Mouse (Mus musculus) limb, embryonic 13.5 days (tissue): ENCODE measurements around the gene Lta. TPM values are rescaled to one million over a fixed set of nuclear protein-coding genes. Genes with fewer than 3 reads are reported as not detected.
A peak's percentile ranks its signal among the peaks of the same experiment; 100 is the strongest.

ENCODE experiments used
- ATAC-seq: fragments of 200-750 bp; cut with Nextera tagmentation; 2 replicates; pipeline ENCODE4 v1.8.0; 2017; ENCODE audit warnings: low read depth, moderate number of reproducible peaks, moderate TSS enrichment; ENCODE audit not compliant: low FRiP score
- H3K27ac ChIP-seq: fragments of 300-500 bp; sonication (generic); 2 replicates; pipeline ENCODE4 v1.5.1; 2015; ENCODE audit warnings: inconsistent platforms, mild to moderate bottlenecking, moderate library complexity
- H3K27me3 ChIP-seq: fragments of 300-500 bp; sonication (generic); 2 replicates; pipeline ENCODE4 v1.6.1; 2015; ENCODE audit warnings: mild to moderate bottlenecking, inconsistent platforms
- H3K36me3 ChIP-seq: fragments of 300-500 bp; sonication (generic); 2 replicates; pipeline ENCODE4 v1.6.1; 2015; ENCODE audit warnings: inconsistent platforms, mild to moderate bottlenecking, moderate library complexity
- H3K4me1 ChIP-seq: fragments of 300-500 bp; sonication (generic); 2 replicates; pipeline ENCODE4 v1.6.1; 2015; ENCODE audit warnings: inconsistent platforms
- H3K4me2 ChIP-seq: fragments of 300-500 bp; sonication (generic); replicated peaks from 2 replicates; pipeline ENCODE4 v1.6.1; 2015; ENCODE audit warnings: inconsistent platforms, mild to moderate bottlenecking, moderate library complexity
- H3K4me3 ChIP-seq: fragments of 300-500 bp; sonication (generic); 2 replicates; pipeline ENCODE4 v1.5.1; 2015; ENCODE audit warnings: moderate library complexity, mild to moderate bottlenecking, inconsistent platforms
- H3K9ac ChIP-seq: fragments of 300-500 bp; sonication (generic); 2 replicates; pipeline ENCODE4 v1.6.1; 2015; ENCODE audit warnings: mild to moderate bottlenecking, inconsistent platforms
- H3K9me3 ChIP-seq: fragments of 300-500 bp; sonication (generic); 2 replicates; pipeline ENCODE4 v1.6.1; 2016; ENCODE audit warnings: inconsistent platforms
- WGBS: fragments of 180-500 bp; shearing (Covaris S2); methylation state at CpG from one replicate; pipeline ENCODE4 v1.1.7; 2015; 5-methylcytosine and 5-hydroxymethylcytosine counted together
- polyA plus RNA-seq: library from polyadenylated mRNA; unstranded; fragments of >200 nt; fragmentation: Nextera tagmentation; extraction: Ambion mirVana; gene quantifications from 2 replicates; pipeline ENCODE4 v1.2.1, GENCODE M21; 2015

Gene Lta
- polyA plus RNA-seq, 1 experiment from 2014 or later, result not detected

DNA sequence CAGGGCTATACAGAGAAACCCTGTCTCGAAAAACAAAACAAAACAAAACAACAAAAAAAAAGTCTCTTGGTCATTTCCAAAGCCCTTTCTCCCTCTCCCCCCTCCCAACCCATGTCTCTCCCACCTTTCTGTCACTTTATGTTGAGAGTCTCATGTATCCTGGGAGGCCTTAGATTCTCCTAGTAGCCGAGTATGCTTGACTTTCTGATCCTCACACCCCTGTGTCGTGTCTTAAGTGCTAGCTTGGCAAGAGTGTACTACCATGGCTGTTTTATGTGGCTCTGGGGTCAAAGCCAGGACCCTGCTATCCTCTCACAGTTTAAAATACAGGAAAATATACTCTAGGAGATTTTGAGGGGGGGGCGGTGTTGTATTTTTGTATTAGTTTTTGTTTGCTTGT, 17.8 kb downstream of the Lta start:
- H3K9ac ChIP-seq, result no peak overlapping the region
- H3K27me3 ChIP-seq, result no peaks in the 10 kb centered on the region
- peaks cover 10% of the 10 kb centered on the region for H3K4me1 ChIP-seq
- no peak overlapping the region for H3K4me3 ChIP-seq
- H3K27ac ChIP-seq, result no peak overlapping the region; the same call in 1 of the 2 replicates
- 66% methylated on average over 4 of the region's 4 CpGs for WGBS
- H3K4me2 ChIP-seq, result no peak overlapping the region
- no peak for ATAC-seq
- no peaks in the 10 kb centered on the region for H3K36me3 ChIP-seq
- no peaks in the 10 kb centered on the region for H3K9me3 ChIP-seq

DNA sequence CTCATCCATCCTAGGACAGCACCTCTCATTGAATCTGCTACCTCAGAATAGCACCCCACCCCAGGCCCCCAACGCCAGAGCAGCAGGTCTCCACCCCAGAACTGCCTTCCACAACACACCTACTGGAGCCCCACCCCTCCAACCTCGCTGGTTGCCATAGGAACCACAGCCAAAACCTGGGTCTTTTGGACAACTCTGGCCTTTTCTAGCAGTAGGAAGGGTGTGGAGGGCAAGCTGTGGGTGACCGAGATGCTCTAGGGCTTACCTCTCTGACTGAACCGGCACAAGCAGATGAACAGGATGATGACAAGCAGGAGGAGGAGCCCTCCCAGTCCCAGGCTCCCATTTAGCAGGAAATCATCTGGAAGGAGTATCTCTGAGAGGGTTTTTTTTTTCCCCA, 18.5 kb downstream of the Lta start:
- Histone ChIP-seq H3K4me3 (peak overlapping the region; percentile 46), H3K36me3 (no peaks in the 10 kb centered on the region), H3K27ac (peak overlapping the region; percentile 86), H3K4me1 (peaks cover 10% of the 10 kb centered on the region), H3K4me2 (peak overlapping the region; percentile 64), H3K9ac (0 out of 2 replicates have a peak overlapping the region, but pooled peaks have one; percentile 51), H3K9me3 (no peaks in the 10 kb centered on the region), H3K27me3 (no peaks in the 10 kb centered on the region)
- WGBS, result 3% methylated on average over 4 of the region's 4 CpGs
- ATAC-seq, result peak; percentile 76

DNA sequence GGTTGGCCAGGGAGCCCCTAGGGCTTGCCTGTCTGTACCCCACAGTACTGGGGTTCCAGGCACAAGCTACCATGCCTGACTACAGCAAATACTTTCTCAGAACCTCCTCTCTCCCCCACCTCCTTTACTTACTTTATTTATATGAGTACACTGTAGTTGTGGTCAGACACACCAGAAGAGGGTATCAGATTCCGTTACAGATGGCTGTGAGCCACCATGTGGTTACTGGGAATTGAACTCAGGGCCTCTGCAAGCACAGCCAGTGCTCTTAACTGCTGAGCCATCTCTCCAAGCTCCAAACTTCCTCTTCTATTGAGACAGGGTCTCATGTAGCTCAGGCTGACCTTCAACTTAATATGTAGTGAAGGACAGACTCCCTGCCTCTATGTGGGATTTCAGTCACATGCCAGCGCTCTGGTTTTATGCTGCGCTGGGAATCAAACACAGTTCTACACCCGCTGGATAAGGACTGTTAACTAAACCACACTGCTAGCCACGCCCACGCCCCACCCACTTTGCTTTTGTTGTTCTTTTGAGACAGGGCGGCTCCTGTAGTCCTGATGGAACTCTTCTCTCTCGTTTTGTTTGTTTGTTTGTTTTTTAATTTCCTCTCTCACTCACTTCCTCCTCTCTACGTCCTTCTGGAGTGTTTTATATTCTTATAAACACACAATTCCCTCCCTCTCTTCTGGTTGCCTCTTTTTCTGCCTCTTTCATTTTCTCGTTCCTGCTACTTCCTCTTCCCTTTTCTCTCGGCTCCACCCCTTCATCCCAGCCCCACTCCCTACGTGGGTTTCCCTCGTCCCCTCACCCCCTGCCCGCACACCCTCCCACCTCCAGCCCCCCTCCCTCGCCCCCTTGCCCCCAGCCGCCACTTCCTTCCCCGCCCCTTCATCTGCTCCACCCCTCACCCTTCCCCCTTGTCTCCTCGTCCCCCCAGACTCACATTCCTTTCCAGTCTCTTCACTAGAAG, 19.2 kb downstream of the Lta start:
- peak overlapping the region; percentile 64 for H3K4me2 ChIP-seq
- peak overlapping the region; percentile 86 for H3K27ac ChIP-seq
- H3K36me3 ChIP-seq, result no peaks in the 10 kb centered on the region
- no peaks in the 10 kb centered on the region for H3K27me3 ChIP-seq
- peaks cover 10% of the 10 kb centered on the region for H3K4me1 ChIP-seq
- peak overlapping the region; percentile 51 for H3K9ac ChIP-seq
- 3% methylated on average over 18 of the region's 18 CpGs for WGBS
- no peaks in the 10 kb centered on the region for H3K9me3 ChIP-seq
- ATAC-seq, result peak; percentile 79
- peak overlapping the region; percentile 46 for H3K4me3 ChIP-seq

DNA sequence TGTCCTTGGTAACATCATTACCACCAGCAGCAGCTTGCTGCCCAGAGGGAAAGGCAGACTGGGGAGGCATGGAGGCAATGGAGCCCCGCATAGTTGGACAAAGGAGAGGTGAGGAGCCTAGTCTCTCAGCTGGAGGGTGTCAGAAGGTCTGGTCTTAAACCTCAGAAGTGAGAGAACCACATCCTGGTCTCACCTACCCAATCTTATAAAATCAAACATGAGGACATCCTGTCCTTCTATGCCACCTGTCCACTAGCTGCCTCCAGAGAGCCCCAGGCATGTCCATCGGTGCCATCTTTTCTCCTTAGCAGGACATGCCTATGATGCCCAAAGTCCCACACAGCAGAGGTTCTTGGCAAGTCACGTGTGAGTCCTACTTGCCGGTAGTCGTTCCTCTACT, 25.1 kb downstream of the Lta start:
- H3K27me3 ChIP-seq, result no peaks in the 10 kb centered on the region
- no peaks in the 10 kb centered on the region for H3K4me1 ChIP-seq
- 0 out of 2 replicates have a peak overlapping the region, but pooled peaks have one; percentile 13 for H3K9ac ChIP-seq
- H3K4me3 ChIP-seq, result no peak overlapping the region
- no peaks in the 10 kb centered on the region for H3K36me3 ChIP-seq
- H3K4me2 ChIP-seq, result no peak overlapping the region
- no peak for ATAC-seq
- H3K9me3 ChIP-seq, result no peaks in the 10 kb centered on the region
- no peak overlapping the region for H3K27ac ChIP-seq
- WGBS, result 84% methylated on average over 5 of the region's 5 CpGs

DNA sequence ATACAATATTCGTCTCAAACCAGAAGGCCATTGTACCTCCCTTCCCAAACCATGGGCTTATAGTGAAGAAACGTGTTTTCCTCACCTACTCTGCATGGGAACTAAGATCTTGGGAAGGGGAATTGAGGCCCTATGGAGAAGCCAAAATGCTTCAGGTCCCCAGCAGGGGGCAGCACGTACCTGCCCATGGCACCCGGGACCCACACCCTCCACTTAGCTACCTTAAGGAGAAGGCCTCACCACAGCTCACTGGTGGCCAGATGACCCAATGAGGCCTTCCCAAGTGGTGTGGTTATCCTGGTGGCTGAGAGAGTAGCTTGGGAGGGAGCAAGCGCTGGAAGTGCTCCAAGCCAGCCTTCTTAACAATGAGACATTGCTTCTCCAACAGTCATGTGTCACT, 26.6 kb downstream of the Lta start:
- H3K9me3 ChIP-seq, result no peaks in the 10 kb centered on the region
- 16% methylated on average over 5 of the region's 5 CpGs for whole genome bisulfite sequencing
- H3K27ac ChIP-seq, result no peak overlapping the region
- H3K9ac ChIP-seq, result no peak overlapping the region
- no peaks in the 10 kb centered on the region for H3K36me3 ChIP-seq
- H3K4me3 ChIP-seq, result no peak overlapping the region
- peaks cover 11% of the 10 kb centered on the region for H3K4me1 ChIP-seq
- peak; percentile 77 for ATAC-seq
- H3K27me3 ChIP-seq, result no peaks in the 10 kb centered on the region
- no peak overlapping the region for H3K4me2 ChIP-seq

DNA sequence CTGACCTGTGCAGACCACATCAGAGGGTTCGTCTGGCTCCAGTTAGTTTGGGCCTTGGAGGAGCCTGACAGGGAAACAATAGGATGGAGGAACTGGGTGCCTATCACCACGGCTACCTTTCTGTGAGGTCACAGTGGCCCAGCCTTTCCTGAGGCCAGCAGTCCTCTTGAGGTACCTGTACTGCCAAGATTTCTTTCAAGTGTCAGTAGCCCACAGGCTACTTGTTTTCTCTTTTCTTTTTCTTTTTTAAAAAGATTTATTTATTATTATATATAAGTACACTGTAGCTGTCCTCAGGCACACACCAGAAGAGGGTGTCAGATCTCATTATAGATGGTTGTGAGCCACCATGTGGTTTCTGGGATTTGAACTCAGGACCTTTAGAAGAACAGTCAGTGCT, 29.2 kb downstream of the Lta start, which contains the start of gene Aif1:
Aif1 (minus strand) TSS at position 101 of the 400 bp plus-strand sequence.
- WGBS, result 53% methylated on average over 2 of the region's 2 CpGs
- ATAC-seq, result no peak
- no peak within 1 kb of the TSS for H3K27ac ChIP-seq
- H3K36me3 ChIP-seq, result no peaks in the 10 kb centered on the region
- H3K27me3 ChIP-seq, result no peaks in the 10 kb centered on the region
- H3K4me1 ChIP-seq, result peaks cover 13% of the 10 kb centered on the region
- no peak within 1 kb of the TSS; the same call in 1 of the 2 replicates for H3K9ac ChIP-seq
- no peak within 1 kb of the TSS for H3K4me2 ChIP-seq
- no peaks in the 10 kb centered on the region for H3K9me3 ChIP-seq
- no peak within 1 kb of the TSS for H3K4me3 ChIP-seq

DNA sequence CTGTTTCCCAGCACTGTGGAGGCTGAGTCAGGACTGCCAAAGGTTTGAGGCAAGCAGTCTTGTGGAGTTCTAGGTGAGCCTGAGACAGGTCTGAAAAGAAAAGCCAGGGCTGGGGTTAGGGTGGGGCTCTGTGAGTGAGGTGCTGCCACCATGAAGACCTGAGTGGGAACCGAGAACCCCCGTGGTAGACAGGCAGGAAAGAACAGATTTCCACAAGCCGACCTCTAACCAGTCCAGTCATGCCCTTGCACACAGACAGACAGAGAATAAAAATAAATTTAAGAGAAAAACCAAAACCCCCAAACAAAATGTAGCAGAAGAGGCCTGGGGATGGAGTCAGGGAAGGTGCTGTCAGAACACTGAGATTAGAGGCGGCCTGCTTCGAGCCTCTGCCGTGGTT, 29.8 kb downstream of the Lta start:
- WGBS, result 82% methylated on average over 6 of the region's 6 CpGs

DNA sequence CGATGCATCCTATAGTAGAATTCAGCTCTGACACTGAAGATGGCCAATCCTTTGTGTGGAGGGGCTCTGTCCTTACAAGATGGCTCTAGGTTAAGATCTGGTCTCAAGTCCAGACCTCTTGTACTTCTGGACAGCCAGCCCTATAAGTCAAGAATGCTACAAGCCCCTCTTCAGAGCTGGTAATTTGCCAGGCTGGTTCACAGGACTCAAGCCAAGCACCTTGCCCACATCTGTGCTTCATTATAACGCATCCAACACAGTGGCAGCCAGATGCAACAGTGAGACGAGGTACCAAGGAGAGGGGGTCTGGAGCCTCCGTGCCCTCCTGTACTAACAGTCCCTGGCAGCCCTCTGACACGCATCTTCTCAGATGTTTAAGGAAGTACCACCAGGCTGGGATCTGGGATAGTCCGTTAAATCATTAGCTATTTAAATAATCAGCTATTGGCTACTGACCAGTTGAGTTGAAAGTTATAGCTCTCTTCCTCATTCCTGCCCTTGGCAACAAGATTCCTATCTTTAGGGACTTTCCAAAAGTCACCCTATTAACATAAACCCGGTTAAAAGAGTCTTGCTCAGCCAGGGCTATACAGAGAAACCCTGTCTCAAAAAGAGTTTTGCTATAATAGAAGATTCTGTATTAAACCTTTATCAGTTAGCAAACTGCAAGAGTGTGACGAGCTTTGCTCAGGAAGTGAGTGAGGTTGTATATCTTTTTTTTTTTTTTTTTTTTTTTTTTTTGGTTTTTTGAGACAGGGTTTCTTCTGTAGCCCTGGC, 30.8 kb downstream of the Lta start:
- Histone ChIP-seq H3K27me3 (no peaks in the 10 kb centered on the region), H3K27ac (no peak overlapping the region), H3K9ac (peak overlapping the region; percentile 43; the same call in 1 of the 2 replicates), H3K36me3 (no peaks in the 10 kb centered on the region), H3K4me3 (no peak overlapping the region), H3K4me2 (no peak overlapping the region), H3K4me1 (peaks cover 13% of the 10 kb centered on the region), H3K9me3 (no peaks in the 10 kb centered on the region)
- ATAC-seq, result no peak
- 41% methylated on average over 8 of the region's 8 CpGs for WGBS

More for the DNA sequence above, 29.8 kb downstream of the Lta start:
- H3K27ac ChIP-seq, result no peak overlapping the region
- no peak overlapping the region; the same call in 1 of the 2 replicates for H3K9ac ChIP-seq
- ATAC-seq, result no peak
- no peaks in the 10 kb centered on the region for H3K27me3 ChIP-seq
- H3K9me3 ChIP-seq, result no peaks in the 10 kb centered on the region
- no peak overlapping the region for H3K4me2 ChIP-seq
- H3K36me3 ChIP-seq, result no peaks in the 10 kb centered on the region
- H3K4me3 ChIP-seq, result no peak overlapping the region
- peaks cover 13% of the 10 kb centered on the region for H3K4me1 ChIP-seq

DNA sequence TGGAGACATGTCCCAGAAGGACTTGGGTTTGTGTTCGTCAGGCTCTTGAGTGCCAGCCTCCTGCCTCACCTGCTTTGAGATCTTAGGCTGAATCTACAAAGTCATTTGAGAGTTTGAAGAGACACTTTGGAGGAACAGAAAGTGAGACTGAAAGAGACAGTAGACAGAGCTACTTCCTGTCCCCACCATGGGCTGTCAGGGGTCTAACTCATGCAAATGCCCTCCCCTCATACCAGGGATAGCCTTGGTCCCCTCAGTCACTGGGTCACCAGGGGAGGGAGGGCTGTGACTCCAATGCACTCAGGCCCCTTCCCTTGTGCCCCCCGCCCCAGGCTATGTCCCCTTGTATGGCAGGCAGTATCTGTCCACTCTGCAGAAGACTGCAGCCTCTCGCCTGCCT, 31.8 kb downstream of the Lta start:
- Histone ChIP-seq H3K9ac (no peak overlapping the region), H3K4me3 (no peak overlapping the region), H3K4me2 (no peak overlapping the region), H3K27ac (no peak overlapping the region), H3K36me3 (no peaks in the 10 kb centered on the region), H3K4me1 (peaks cover 13% of the 10 kb centered on the region), H3K9me3 (no peaks in the 10 kb centered on the region), H3K27me3 (no peaks in the 10 kb centered on the region)
- WGBS, result 82% methylated on average over 3 of the region's 3 CpGs
- no peak for ATAC-seq

DNA sequence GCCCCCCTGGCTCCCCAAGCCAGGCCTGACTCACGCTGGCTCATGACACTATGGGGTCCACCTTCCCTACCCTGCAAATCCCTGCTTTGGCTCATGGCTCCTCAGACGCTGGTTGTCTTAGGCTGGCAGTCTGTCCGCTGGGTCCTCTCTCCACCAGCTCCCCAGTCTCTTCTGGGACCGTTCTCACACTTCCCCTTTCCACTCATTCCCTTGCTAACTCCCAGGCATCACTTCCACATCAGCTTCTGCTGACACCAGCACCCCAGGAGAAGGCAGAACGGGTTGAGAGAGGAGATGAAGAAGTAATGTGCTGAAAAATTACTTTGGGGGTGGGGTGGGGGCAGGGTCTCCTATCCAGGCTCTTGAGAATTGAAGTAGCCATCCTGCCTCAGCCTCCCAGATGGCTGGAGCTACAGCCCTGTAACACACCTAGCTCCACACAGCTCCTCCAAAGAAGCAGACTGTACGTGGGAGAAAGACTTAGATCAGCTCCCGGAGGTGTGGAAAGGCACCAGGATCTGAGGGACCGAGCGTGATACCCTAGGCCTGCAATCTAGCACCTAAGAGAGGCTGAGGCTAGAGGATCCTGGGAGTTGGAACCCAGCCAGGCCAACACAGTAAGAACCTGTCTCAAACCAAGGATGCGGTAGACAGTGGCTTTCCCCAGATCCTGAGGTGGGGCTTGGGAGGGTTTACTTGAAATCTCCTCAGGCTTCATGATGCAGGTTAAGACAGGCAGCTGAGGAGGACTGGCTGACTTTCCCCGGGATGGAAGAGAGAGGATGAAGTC, 32.5 kb downstream of the Lta start:
- no peak overlapping the region for H3K27ac ChIP-seq
- H3K36me3 ChIP-seq, result no peaks in the 10 kb centered on the region
- ATAC-seq, result no peak

DNA sequence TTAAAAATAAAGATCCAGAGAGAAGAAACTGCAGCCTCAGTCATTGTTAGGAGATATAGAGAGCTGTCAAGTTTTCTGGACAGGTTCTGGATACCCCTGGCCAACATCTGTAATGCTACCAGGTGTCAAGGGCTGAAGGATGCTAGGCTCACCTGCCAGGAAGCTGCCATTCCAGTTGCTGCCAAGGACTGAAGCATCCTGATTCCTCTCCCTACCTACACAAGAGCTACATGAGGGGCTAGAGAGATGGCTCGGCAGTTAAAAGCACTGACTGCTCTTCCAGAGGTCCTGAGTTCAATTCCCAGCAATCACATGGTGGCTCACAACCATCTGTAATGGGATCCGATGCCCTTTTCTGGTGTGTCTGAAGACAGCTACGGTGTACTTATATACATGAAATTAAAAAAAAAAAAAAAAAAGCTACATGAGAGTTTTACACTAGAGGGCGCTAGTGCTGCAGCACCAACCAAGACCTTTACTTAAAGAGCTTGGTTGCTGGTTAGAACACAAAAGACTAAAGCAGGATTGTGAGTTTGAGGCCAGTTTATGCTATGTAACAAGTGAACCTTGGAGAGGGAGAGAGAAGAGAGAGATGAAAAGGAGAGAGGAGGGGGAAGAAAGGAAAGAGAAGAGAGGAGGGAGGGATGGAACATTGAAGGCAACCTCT, 36.5 kb downstream of the Lta start:
- no peaks in the 10 kb centered on the region for H3K36me3 ChIP-seq
- peaks cover 12% of the 10 kb centered on the region for H3K4me1 ChIP-seq
- WGBS, result 9% methylated on average over 4 of the region's 4 CpGs
- H3K4me2 ChIP-seq, result no peak overlapping the region
- no peaks in the 10 kb centered on the region for H3K9me3 ChIP-seq
- H3K27ac ChIP-seq, result no peak overlapping the region
- H3K27me3 ChIP-seq, result no peaks in the 10 kb centered on the region
- H3K9ac ChIP-seq, result no peak overlapping the region
- no peak for ATAC-seq
- no peak overlapping the region for H3K4me3 ChIP-seq

More for the DNA sequence above, 32.5 kb downstream of the Lta start:
- Histone ChIP-seq H3K9me3 (no peaks in the 10 kb centered on the region), H3K9ac (no peak overlapping the region; the same call in 1 of the 2 replicates), H3K27me3 (no peaks in the 10 kb centered on the region), H3K4me1 (peaks cover 13% of the 10 kb centered on the region), H3K4me3 (no peak overlapping the region), H3K4me2 (no peak overlapping the region)
- 59% methylated on average over 11 of the region's 11 CpGs for WGBS
